Mouse (Mus musculus) heart, embryonic 11.5 days (tissue): ENCODE results near the gene Mrc2. TPM values are rescaled to one million over a fixed set of nuclear protein-coding genes. Genes with fewer than 3 reads are reported as not detected.

Source experiments
- ATAC-seq: fragments of 200-750 bp; cut with Nextera tagmentation; replicated peaks from 2 replicates; pipeline ENCODE4 v1.8.0; 2017; ENCODE audit warnings: moderate library complexity; ENCODE audit not compliant: insufficient number of reproducible peaks, low FRiP score, low TSS enrichment
- H3K27ac ChIP-seq: fragments of 300-500 bp; sonication (generic); 2 replicates; pipeline ENCODE4 v1.5.1; 2014; ENCODE audit warnings: mild to moderate bottlenecking, low read depth, low read length
- H3K27me3 ChIP-seq: fragments of 300-500 bp; sonication (generic); 2 replicates; pipeline ENCODE4 v1.6.1; 2014; ENCODE audit warnings: mild to moderate bottlenecking, low read length, mixed read lengths; ENCODE audit not compliant: control insufficient read depth, insufficient read depth
- H3K36me3 ChIP-seq: fragments of 300-500 bp; sonication (generic); 2 replicates; pipeline ENCODE4 v1.6.1; 2014; ENCODE audit warnings: mild to moderate bottlenecking, low read length, moderate library complexity, mixed read lengths; ENCODE audit not compliant: control insufficient read depth, insufficient read depth
- H3K4me1 ChIP-seq: fragments of 300-500 bp; sonication (generic); 2 replicates; pipeline ENCODE4 v1.6.1; 2014; ENCODE audit warnings: low read length; ENCODE audit not compliant: control insufficient read depth, insufficient read depth
- H3K4me2 ChIP-seq: fragments of 300-500 bp; sonication (generic); 2 replicates; pipeline ENCODE4 v1.6.1; 2014; ENCODE audit warnings: mild to moderate bottlenecking, moderate library complexity
- H3K4me3 ChIP-seq: fragments of 300-500 bp; sonication (generic); 2 replicates; pipeline ENCODE4 v1.5.1; 2014; ENCODE audit warnings: low read depth, low read length
- H3K9ac ChIP-seq: fragments of 300-500 bp; sonication (generic); 2 replicates; pipeline ENCODE4 v1.6.1; 2014; ENCODE audit warnings: mild to moderate bottlenecking, low read depth, low read length, moderate library complexity
- H3K9me3 ChIP-seq: fragments of 300-500 bp; sonication (generic); replicated peaks from 2 replicates; pipeline ENCODE4 v1.6.1; 2016; ENCODE audit warnings: low read length; ENCODE audit not compliant: control insufficient read depth
- WGBS: fragments of 180-500 bp; shearing (Covaris S2); extraction: QIAGEN DNeasy Blood & Tissue Kit; methylation state at CpG from one replicate; pipeline ENCODE4 v1.1.7; 2014; ENCODE audit not compliant: insufficient replicate concordance; 5-methylcytosine and 5-hydroxymethylcytosine counted together
- polyA plus RNA-seq: library from polyadenylated mRNA; unstranded; fragments of >200 nt; fragmentation: Nextera tagmentation; extraction: Ambion mirVana; gene quantifications from 2 replicates; pipeline ENCODE4 v1.2.1, GENCODE M21; 2014

Gene Mrc2
- polyA plus RNA-seq, 1 experiment from 2014 or later, result 5.1 TPM

DNA sequence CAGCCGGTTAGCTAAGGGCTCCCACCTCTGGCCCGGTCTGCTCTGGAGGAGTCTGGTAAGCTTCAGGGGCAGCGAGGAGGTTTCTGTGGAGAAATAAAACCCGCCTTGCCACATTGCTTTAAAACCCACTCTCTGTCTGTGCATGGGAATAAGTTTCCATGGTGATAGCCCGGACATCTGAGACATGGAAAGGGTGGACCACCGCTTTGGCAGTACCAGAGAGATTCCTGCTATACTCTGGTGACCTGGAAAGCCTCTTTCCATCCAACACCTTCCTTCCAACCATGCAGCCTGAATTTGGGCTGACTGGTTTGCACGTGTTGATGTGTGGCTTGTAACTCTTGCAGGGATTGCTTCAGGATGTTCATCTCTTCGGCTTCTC lies 21.2 kb downstream of the Mrc2 start:
- no peak for ATAC-seq
- Histone ChIP-seq H3K4me1 (peaks cover 42% of the 10 kb centered on the region), H3K9me3 (no peaks in the 10 kb centered on the region), H3K36me3 (no peaks in the 10 kb centered on the region), H3K27ac (peak overlapping the region; percentile 74), H3K27me3 (no peaks in the 10 kb centered on the region), H3K9ac (no peak overlapping the region), H3K4me3 (no peak overlapping the region), H3K4me2 (no peak overlapping the region)
- WGBS, result 36% methylated on average over 8 of the region's 8 CpGs

DNA sequence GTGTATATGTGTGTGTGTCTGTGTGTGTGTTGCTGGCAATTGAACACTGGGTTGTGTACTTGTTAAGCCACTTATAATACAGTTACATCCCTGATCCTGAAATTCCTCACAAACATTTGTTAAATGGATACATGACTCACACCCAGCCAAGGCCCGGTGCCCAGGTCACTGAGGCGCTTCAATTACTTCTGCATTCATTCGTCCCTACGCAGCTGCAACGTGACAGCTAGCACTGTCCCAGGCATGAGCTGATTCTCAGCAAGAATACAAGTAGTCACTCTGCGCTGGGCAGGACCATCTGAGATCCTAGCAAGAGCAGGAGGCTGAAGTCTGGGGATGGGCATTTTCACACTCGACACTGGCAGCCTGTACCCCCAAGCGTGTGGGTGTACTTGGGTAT lies 22.9 kb downstream of the Mrc2 start:
- no peak for ATAC-seq
- H3K36me3 ChIP-seq, result no peaks in the 10 kb centered on the region
- peaks cover 38% of the 10 kb centered on the region for H3K4me1 ChIP-seq
- H3K9me3 ChIP-seq, result no peaks in the 10 kb centered on the region
- no peak overlapping the region for H3K4me3 ChIP-seq
- WGBS, result 81% methylated on average over 8 of the region's 8 CpGs
- H3K9ac ChIP-seq, result no peak overlapping the region
- no peaks in the 10 kb centered on the region for H3K27me3 ChIP-seq
- no peak overlapping the region for H3K4me2 ChIP-seq
- no peak overlapping the region for H3K27ac ChIP-seq

- 84% methylated on average over 4 of the region's 4 CpGs for WGBS
- H3K27ac ChIP-seq, result no peak overlapping the region
- H3K27me3 ChIP-seq, result no peaks in the 10 kb centered on the region
- H3K9ac ChIP-seq, result no peak overlapping the region
- peaks cover 37% of the 10 kb centered on the region for H3K4me1 ChIP-seq
- H3K4me2 ChIP-seq, result no peak overlapping the region
- H3K4me3 ChIP-seq, result no peak overlapping the region
- H3K36me3 ChIP-seq, result no peaks in the 10 kb centered on the region
- H3K9me3 ChIP-seq, result no peaks in the 10 kb centered on the region
- ATAC-seq, result no peak
These were observed 23.7 kb downstream of the Mrc2 start for GRCm38 (mm10) chr11:105316121-105316520.

- Histone ChIP-seq H3K36me3 (no peaks in the 10 kb centered on the region), H3K4me3 (no peak overlapping the region), H3K4me2 (no peak overlapping the region), H3K27me3 (no peaks in the 10 kb centered on the region), H3K9ac (no peak overlapping the region), H3K27ac (no peak overlapping the region), H3K4me1 (peaks cover 20% of the 10 kb centered on the region), H3K9me3 (no peaks in the 10 kb centered on the region)
- 87% methylated on average over 6 of the region's 6 CpGs for WGBS
- no peak for ATAC-seq
These were observed 25.3 kb downstream of the Mrc2 start for GRCm38 (mm10) chr11:105317769-105318168.

DNA sequence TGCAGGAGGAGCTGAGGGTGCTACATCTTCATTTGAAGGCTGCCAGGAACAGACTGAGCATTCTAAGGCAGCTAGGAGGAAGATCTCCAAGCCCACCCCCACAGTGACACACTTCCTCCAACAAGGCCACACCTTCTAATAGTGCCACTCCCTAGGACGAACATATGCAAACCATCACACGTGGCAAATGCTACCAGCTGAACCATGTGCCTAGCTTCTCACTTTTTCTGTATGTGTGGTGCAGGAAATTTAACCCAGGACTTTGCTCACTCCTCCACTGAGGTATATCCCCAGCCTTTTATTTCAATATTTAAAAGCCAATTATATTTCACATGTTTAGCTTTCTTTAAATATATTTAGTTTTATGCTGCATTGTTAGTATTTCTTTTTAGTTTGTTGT lies 28.6 kb downstream of the Mrc2 start:
- Histone ChIP-seq H3K4me2 (no peak overlapping the region), H3K9me3 (no peaks in the 10 kb centered on the region), H3K4me3 (no peak overlapping the region), H3K27me3 (no peaks in the 10 kb centered on the region), H3K4me1 (0 out of 2 replicates have a peak, but pooled peaks cover 4% of the 10 kb centered on the region), H3K36me3 (no peaks in the 10 kb centered on the region), H3K9ac (no peak overlapping the region), H3K27ac (no peak overlapping the region)
- no peak for ATAC-seq
- 74% methylated on average over 2 of the region's 2 CpGs for WGBS

GRCm38 (mm10) chr11:105323530-105323929 lies 31.1 kb downstream of the Mrc2 start:
- H3K4me1 ChIP-seq, result 0 out of 2 replicates have a peak, but pooled peaks cover 6% of the 10 kb centered on the region
- H3K36me3 ChIP-seq, result no peaks in the 10 kb centered on the region
- no peaks in the 10 kb centered on the region for H3K27me3 ChIP-seq
- WGBS, result 51% methylated on average over 5 of the region's 5 CpGs
- H3K27ac ChIP-seq, result no peak overlapping the region
- no peak overlapping the region for H3K4me3 ChIP-seq
- ATAC-seq, result no peak
- no peaks in the 10 kb centered on the region for H3K9me3 ChIP-seq
- H3K4me2 ChIP-seq, result no peak overlapping the region
- H3K9ac ChIP-seq, result no peak overlapping the region

- peaks cover 12% of the 10 kb centered on the region for H3K4me1 ChIP-seq
- H3K4me2 ChIP-seq, result no peak overlapping the region
- H3K27ac ChIP-seq, result no peak overlapping the region
- H3K4me3 ChIP-seq, result no peak overlapping the region
- no peaks in the 10 kb centered on the region for H3K9me3 ChIP-seq
- H3K9ac ChIP-seq, result no peak overlapping the region
- ATAC-seq, result no peak
- no peaks in the 10 kb centered on the region for H3K27me3 ChIP-seq
- H3K36me3 ChIP-seq, result no peaks in the 10 kb centered on the region
- WGBS, result 88% methylated on average over 3 of the region's 3 CpGs
These were observed 34.7 kb downstream of the Mrc2 start for GRCm38 (mm10) chr11:105327101-105327500.

GRCm38 (mm10) chr11:105329962-105330361 lies 37.5 kb downstream of the Mrc2 start:
- ATAC-seq, result no peak
- WGBS, result 72% methylated on average over 9 of the region's 9 CpGs
- no peaks in the 10 kb centered on the region for H3K9me3 ChIP-seq

GRCm38 (mm10) chr11:105331129-105331528 lies 38.7 kb downstream of the Mrc2 start:
- Histone ChIP-seq H3K27me3 (no peaks in the 10 kb centered on the region), H3K4me3 (no peak overlapping the region), H3K36me3 (no peaks in the 10 kb centered on the region), H3K9me3 (no peaks in the 10 kb centered on the region), H3K27ac (no peak overlapping the region), H3K4me1 (peaks cover 22% of the 10 kb centered on the region), H3K4me2 (no peak overlapping the region), H3K9ac (no peak overlapping the region)
- WGBS, result 79% methylated on average over 3 of the region's 3 CpGs
- no peak for ATAC-seq

More at GRCm38 (mm10) chr11:105329962-105330361, 37.5 kb downstream of the Mrc2 start:
- Histone ChIP-seq H3K36me3 (no peaks in the 10 kb centered on the region), H3K27ac (no peak overlapping the region), H3K27me3 (no peaks in the 10 kb centered on the region), H3K4me1 (peaks cover 22% of the 10 kb centered on the region), H3K4me3 (no peak overlapping the region), H3K4me2 (no peak overlapping the region), H3K9ac (no peak overlapping the region)
